In the genomic region with DNA sequence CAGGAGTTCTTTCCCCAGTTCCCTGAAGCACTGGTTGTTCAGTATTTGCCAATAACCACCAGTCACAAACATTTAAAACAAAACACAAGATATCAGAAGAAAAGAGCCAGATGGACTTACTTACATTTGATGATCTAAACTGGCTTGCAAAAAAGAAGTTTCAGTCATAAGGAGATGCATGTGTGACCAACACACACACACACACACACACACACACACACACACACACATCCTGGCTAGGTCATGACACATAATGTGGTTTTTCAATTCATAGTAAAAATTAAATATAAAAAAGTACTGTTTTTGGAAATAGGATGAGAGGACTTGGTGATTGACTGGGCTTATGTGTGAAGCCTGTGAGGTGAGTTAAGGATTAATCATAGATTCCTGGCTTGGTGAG, we compare ENCODE assay signal across 21 mouse cellular contexts.
"Had no signal": no experiment of that assay in that cellular context is flagged by ENCODE, and none has a peak within 500 bp of the region (broad histone marks: within the 10 kb centered on the region; RNA-seq: fewer than 3 reads in every experiment).

No protein-coding gene starts in this region.

- H3K4me3 ChIP-seq: liver, embryonic 15.5 days; lung, embryonic 15.5 days; megakaryocyte, embryonic 14.5 days; midbrain, embryonic 12.5 days; neural tube, embryonic 12.5 days had no signal

- H3K9me3 ChIP-seq: liver, embryonic 15.5 days; lung, embryonic 15.5 days; megakaryocyte, embryonic 14.5 days; midbrain, embryonic 12.5 days; neural tube, embryonic 12.5 days had no signal

- H3K36me3 ChIP-seq: liver, embryonic 15.5 days; lung, embryonic 15.5 days; midbrain, embryonic 12.5 days; neural tube, embryonic 12.5 days had no signal

- H3K9ac ChIP-seq: liver, embryonic 15.5 days; liver, postnatal 0 days; lung, embryonic 15.5 days; midbrain, embryonic 12.5 days; neural tube, embryonic 12.5 days had no signal

- ATAC-seq: liver, postnatal 0 days; lung, postnatal 0 days; midbrain, embryonic 16.5 days had no signal

- DNase-seq: liver, postnatal 0 days; lung, adult 2 months; lung, postnatal 14 days; lung, postnatal 36 days; midbrain, embryonic 14.5 days; retina, postnatal 1 day; right cerebral cortex, adult 18-20 months; right cerebral cortex, postnatal 25 days; right cerebral cortex, postnatal 4 days; spleen, adult 18-20 months; thymus, adult 2 months; thymus, postnatal 25 days; thymus, postnatal 4 days had no signal

- H3K27me3 ChIP-seq: liver, embryonic 15.5 days; lung, embryonic 15.5 days; megakaryocyte, embryonic 14.5 days; midbrain, embryonic 12.5 days; neural tube, embryonic 12.5 days had no signal

- H3K27ac ChIP-seq: liver, embryonic 15.5 days; lung, embryonic 15.5 days; macrophage; midbrain, embryonic 12.5 days; neural tube, embryonic 12.5 days had no signal

- H3K4me1 ChIP-seq: liver, embryonic 15.5 days; lung, embryonic 15.5 days; midbrain, embryonic 12.5 days; neural tube, embryonic 12.5 days had no signal

- H3K4me2 ChIP-seq: liver, embryonic 15.5 days; lung, embryonic 15.5 days; midbrain, embryonic 12.5 days; neural tube, embryonic 12.5 days had no signal
